ENCODE assay signal across 15 mouse cellular contexts in the genomic region with DNA sequence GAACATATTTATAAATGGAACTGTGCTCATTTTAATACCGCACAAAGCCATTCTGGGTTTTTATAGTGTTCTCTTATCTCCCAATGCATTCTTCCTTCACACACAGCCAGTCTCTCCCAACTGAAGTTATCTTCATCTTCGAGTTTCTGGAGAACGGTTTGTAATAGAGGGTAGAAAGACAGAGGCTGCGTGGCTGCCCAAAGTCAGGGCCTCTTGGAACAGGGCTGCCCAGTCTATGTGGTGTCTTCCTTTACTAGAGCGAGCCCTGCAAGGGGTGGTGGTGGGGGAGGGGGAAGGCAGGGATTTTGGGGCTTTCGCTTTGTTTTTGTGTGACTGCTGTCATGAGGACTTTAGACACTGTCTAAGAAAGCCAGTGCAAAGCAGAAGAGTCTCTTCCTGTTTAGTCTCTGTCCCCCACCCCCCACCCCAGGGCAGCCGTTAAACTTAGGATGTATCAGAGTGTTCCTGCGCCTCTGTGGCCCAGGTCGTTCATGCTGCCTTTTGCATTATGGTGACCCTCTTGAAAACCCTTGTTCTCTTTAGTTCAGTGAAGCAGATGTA. TPM values are rescaled to one million over a fixed set of nuclear protein-coding genes. Genes with fewer than 3 reads are reported as not detected.
DNase-seq lines count a peak whose midpoint lies in the region; ATAC-seq and TF ChIP-seq lines count a peak whose summit lies in the region.
"Had no signal": no experiment of that assay in that cellular context is flagged by ENCODE, and none has a peak within 500 bp of the region (broad histone marks: within the 10 kb centered on the region; RNA-seq: fewer than 3 reads in every experiment).

No protein-coding gene starts in this region.

- no peaks in the 10 kb centered on the region for H3K27me3 ChIP-seq in heart, embryonic 16.5 days (ENCODE audit: control insufficient read depth, insufficient read depth, low read length)
- no peaks in the 10 kb centered on the region for H3K27me3 ChIP-seq in embryonic facial prominence, embryonic 15.5 days
- no peaks in the 10 kb centered on the region for H3K27me3 ChIP-seq in liver, embryonic 13.5 days
- no peaks in the 10 kb centered on the region for H3K27me3 ChIP-seq in cerebellum, adult 2 months (ENCODE audit: control insufficient read depth, insufficient read depth, low read length)
- H3K27me3 ChIP-seq: limb, embryonic 13.5 days; neural tube, embryonic 15.5 days had no signal

- TF ChIP-seq CTCF in cerebellum, adult 2 months (IDR thresholded peaks at IDR 0.05; ENCODE audit: borderline replicate concordance, insufficient read depth, low read depth, low read length) = no peak

- WGBS in heart, embryonic 16.5 days = 54% methylated on average over 9 of the region's 9 CpGs
- 67% methylated on average over 9 of the region's 9 CpGs for WGBS in embryonic facial prominence, embryonic 15.5 days
- WGBS in liver, embryonic 13.5 days (ENCODE audit: insufficient replicate concordance) = 9% methylated on average over 9 of the region's 9 CpGs
- WGBS in cerebellum, adult 2 months = 51% methylated on average over 9 of the region's 9 CpGs

- H3K9ac ChIP-seq in heart, embryonic 16.5 days (ENCODE audit: low read length) = no peak overlapping the region
- no peak overlapping the region for H3K9ac ChIP-seq in embryonic facial prominence, embryonic 15.5 days
- no peak overlapping the region for H3K9ac ChIP-seq in liver, embryonic 13.5 days
- H3K9ac ChIP-seq: limb, embryonic 13.5 days; neural tube, embryonic 15.5 days had no signal

- no peak overlapping the region for H3K4me3 ChIP-seq in heart, embryonic 16.5 days (ENCODE audit: low read length)
- H3K4me3 ChIP-seq in embryonic facial prominence, embryonic 15.5 days (replicated peaks) = no peak overlapping the region
- H3K4me3 ChIP-seq in liver, embryonic 13.5 days (replicated peaks) = no peak overlapping the region
- H3K4me3 ChIP-seq in cerebellum, adult 2 months (replicated peaks; ENCODE audit: insufficient read depth, low read depth, low read length) = no peak overlapping the region
- H3K4me3 ChIP-seq: limb, embryonic 13.5 days; neural tube, embryonic 15.5 days had no signal

- no peaks in the 10 kb centered on the region for H3K36me3 ChIP-seq in heart, embryonic 16.5 days (ENCODE audit: control insufficient read depth, insufficient read depth)
- no peaks in the 10 kb centered on the region for H3K36me3 ChIP-seq in embryonic facial prominence, embryonic 15.5 days
- H3K36me3 ChIP-seq in liver, embryonic 13.5 days = no peaks in the 10 kb centered on the region
- H3K36me3 ChIP-seq: limb, embryonic 13.5 days; neural tube, embryonic 15.5 days had no signal

- peak overlapping the region; percentile 29 for H3K27ac ChIP-seq in heart, embryonic 16.5 days (ENCODE audit: low read length)
- no peak overlapping the region for H3K27ac ChIP-seq in embryonic facial prominence, embryonic 15.5 days (replicated peaks)
- H3K27ac ChIP-seq in liver, embryonic 13.5 days = peak overlapping the region; percentile 55
- H3K27ac ChIP-seq in cerebellum, adult 2 months (ENCODE audit: insufficient read depth, low read length) = no peak overlapping the region
- H3K27ac ChIP-seq: neural tube, embryonic 15.5 days had no signal

- TF ChIP-seq POLR2A in cerebellum, adult 2 months (IDR thresholded peaks at IDR 0.05; ENCODE audit: borderline replicate concordance, insufficient read depth, low read length) = no peak

- no peaks in the 10 kb centered on the region for H3K9me3 ChIP-seq in heart, embryonic 16.5 days (replicated peaks; ENCODE audit: control insufficient read depth, low read length)
- no peaks in the 10 kb centered on the region for H3K9me3 ChIP-seq in embryonic facial prominence, embryonic 15.5 days (replicated peaks)
- H3K9me3 ChIP-seq in liver, embryonic 13.5 days (replicated peaks) = no peaks in the 10 kb centered on the region
- H3K9me3 ChIP-seq: limb, embryonic 13.5 days; neural tube, embryonic 15.5 days had no signal

- no peak for DNase-seq in heart, adult 9 months (ENCODE audit: low spot score in 2 of 2)
- peak; percentile 32 for DNase-seq in A20 (ENCODE audit: low read depth, low spot score)
- no peak for DNase-seq in liver, embryonic 13.5 days
- no peak for DNase-seq in gastrocnemius, postnatal 25 days
- no peak for DNase-seq in cerebellum, adult 11-12 months
- DNase-seq in cerebellum, adult 2 months = no peak
- DNase-seq: adrenal gland, postnatal 14 days; cerebellum, adult 11 months; layer of hippocampus, adult 9-11 months; thymus, postnatal 36 days had no signal

- H3K4me2 ChIP-seq in heart, embryonic 16.5 days (ENCODE audit: low read depth, low read length) = no peak overlapping the region
- H3K4me2 ChIP-seq in embryonic facial prominence, embryonic 15.5 days (replicated peaks) = peak overlapping the region; percentile 36; the same call in 1 of the 2 replicates
- peak overlapping the region; percentile 28; the same call in 1 of the 2 replicates for H3K4me2 ChIP-seq in liver, embryonic 13.5 days
- H3K4me2 ChIP-seq: limb, embryonic 13.5 days had no signal

- H3K4me1 ChIP-seq in heart, embryonic 16.5 days (ENCODE audit: control insufficient read depth, insufficient read depth, low read length) = peaks cover 20% of the 10 kb centered on the region
- peaks cover 12% of the 10 kb centered on the region; the same call in 1 of the 2 replicates for H3K4me1 ChIP-seq in embryonic facial prominence, embryonic 15.5 days
- peaks cover 17% of the 10 kb centered on the region for H3K4me1 ChIP-seq in liver, embryonic 13.5 days (replicated peaks)
- no peaks in the 10 kb centered on the region for H3K4me1 ChIP-seq in cerebellum, adult 2 months (ENCODE audit: control insufficient read depth, insufficient read depth, low read length)
- H3K4me1 ChIP-seq: limb, embryonic 13.5 days had no signal

- ATAC-seq in heart, embryonic 16.5 days (replicated peaks; ENCODE audit: extremely low read depth, insufficient read depth, low FRiP score) = no peak
- ATAC-seq in embryonic facial prominence, embryonic 15.5 days (ENCODE audit: insufficient number of reproducible peaks, low FRiP score, low TSS enrichment, low read depth) = no peak
- ATAC-seq in liver, embryonic 13.5 days (ENCODE audit: low read depth) = peak; percentile 64

RNA-seq across cellular contexts. Expression of a gene that starts 37.1 kb away (rescaled TPM):
- 15.6 and 19.7 TPM in 2 replicates for polyA plus RNA-seq in heart, embryonic 16.5 days (2015; fragmentation: Nextera tagmentation; extraction: Ambion mirVana)
- polyA plus RNA-seq in embryonic facial prominence, embryonic 15.5 days (2015; fragmentation: Nextera tagmentation; extraction: Ambion mirVana) = 48.0 and 55.5 TPM in 2 replicates
- polyA plus RNA-seq in liver, embryonic 13.5 days (2015; fragmentation: Nextera tagmentation; extraction: Ambion mirVana) = 2.7 and 2.9 TPM in 2 replicates
- total RNA-seq in gastrocnemius, postnatal 25 days (2021) = 10 to 100 TPM; 10.2 to 11.1 TPM
- 1.8 and 1.9 TPM in 2 replicates for polyA plus RNA-seq in cerebellum, adult 2 months (2012; rRNA removed)
- total RNA-seq: granulocyte monocyte progenitor cell, adult 5-6 weeks had no signal

Comparison
In these comparisons a context has a peak if more than half of its experiments do, and no peak if none do; other contexts are left out.
1. H3K27ac ChIP-seq: peak in heart, embryonic 16.5 days (single experiment) and liver, embryonic 13.5 days (single experiment); none in embryonic facial prominence, embryonic 15.5 days (single experiment) and cerebellum, adult 2 months (single experiment).